Mouse (Mus musculus) G1E-ER4 (cell line): Measurements from ENCODE around the gene Loxl1. TPM values are rescaled to one million over a fixed set of nuclear protein-coding genes. Genes with fewer than 3 reads are reported as not detected.

ENCODE experiments used
- GATA1 ChIP-seq: IDR thresholded peaks from one replicate; pipeline ENCODE4 v1.8.0; 2012; ENCODE audit warnings: low read length, inconsistent platforms
- polyA plus RNA-seq: library from polyadenylated mRNA; stranded (reverse); fragments of >175 nt; gene quantifications from 2 replicates; pipeline ENCODE4 v1.2.3, GENCODE M21; 2012

The Loxl1 gene
- polyA plus RNA-seq, 1 experiment = not detected

- no peak for TF ChIP-seq GATA1
Observed at GRCm38 (mm10) chr9:58271109-58271508, 41.9 kb downstream of the Loxl1 start.

GRCm38 (mm10) chr9:58270081-58270480, 42.9 kb downstream of the Loxl1 start:
- no peak for TF ChIP-seq GATA1

- no peak for TF ChIP-seq GATA1
Observed at GRCm38 (mm10) chr9:58268384-58269313, 44.3 kb downstream of the Loxl1 start.

- TF ChIP-seq GATA1 = no peak
Observed at GRCm38 (mm10) chr9:58267046-58267445, 45.9 kb downstream of the Loxl1 start.

GRCm38 (mm10) chr9:58266571-58267011, 46.4 kb downstream of the Loxl1 start:
- no peak for TF ChIP-seq GATA1

GRCm38 (mm10) chr9:58265368-58265767, 47.6 kb downstream of the Loxl1 start:
- no peak for TF ChIP-seq GATA1

- TF ChIP-seq GATA1 = no peak
Observed at GRCm38 (mm10) chr9:58262507-58262906, 50.5 kb downstream of the Loxl1 start.

GRCm38 (mm10) chr9:58255704-58256685, 57.0 kb downstream of the Loxl1 start:
- no peak for TF ChIP-seq GATA1

- TF ChIP-seq GATA1 = no peak
Observed at GRCm38 (mm10) chr9:58255105-58255504, 57.9 kb downstream of the Loxl1 start.

- TF ChIP-seq GATA1 = no peak
Observed at GRCm38 (mm10) chr9:58253033-58253804, 59.8 kb downstream of the Loxl1 start, which contains the start of gene Stoml1. Stoml1 (plus strand) TSS chr9:58253164.

GRCm38 (mm10) chr9:58250322-58250721, 62.7 kb downstream of the Loxl1 start:
- TF ChIP-seq GATA1 = no peak

- no peak for TF ChIP-seq GATA1
Observed at GRCm38 (mm10) chr9:58249592-58250192, 63.3 kb downstream of the Loxl1 start, which contains the start of gene Pml. Pml (minus strand) TSS chr9:58249786.

- no peak for TF ChIP-seq GATA1
Observed at GRCm38 (mm10) chr9:58248746-58249413, 64.1 kb downstream of the Loxl1 start.

GRCm38 (mm10) chr9:58247064-58247759, 65.8 kb downstream of the Loxl1 start:
- TF ChIP-seq GATA1 = peak; percentile 63
